Mouse (Mus musculus) heart, postnatal 0 days (tissue): ENCODE results near the gene Angptl8. TPM values are rescaled to one million over a fixed set of nuclear protein-coding genes. Genes with fewer than 3 reads are reported as not detected.
A peak's percentile ranks its signal among the peaks of the same experiment; 100 is the strongest.
"Not testable (repeated sequence)": the region's sequence is repeated elsewhere in the genome, so short reads cannot be mapped to it uniquely, and the experiment has no call there.

Experiments
- ATAC-seq: fragments of 200-750 bp; cut with Nextera tagmentation; 2 replicates; pipeline ENCODE4 v1.8.0; 2017; ENCODE audit warnings: low read depth, moderate number of reproducible peaks, moderate library complexity; ENCODE audit not compliant: insufficient read depth
- DNase-seq: peaks from one replicate; pipeline ENCODE4 v3.0.0-alpha.2; 2016; ENCODE audit warnings: low spot score
- H3K27ac ChIP-seq: fragments of 300-500 bp; sonication (generic); 2 replicates; pipeline ENCODE4 v1.5.1; 2014; ENCODE audit warnings: low read depth, mild to moderate bottlenecking
- H3K27me3 ChIP-seq: fragments of 300-500 bp; sonication (generic); 2 replicates; pipeline ENCODE4 v1.6.1; 2014; ENCODE audit warnings: low read length, mixed read lengths; ENCODE audit not compliant: control insufficient read depth, insufficient read depth
- H3K36me3 ChIP-seq: fragments of 300-500 bp; sonication (generic); replicated peaks from 2 replicates; pipeline ENCODE4 v1.6.1; 2014; ENCODE audit warnings: low read length, mixed read lengths; ENCODE audit not compliant: control insufficient read depth, insufficient read depth
- H3K4me1 ChIP-seq: fragments of 300-500 bp; sonication (generic); 2 replicates; pipeline ENCODE4 v1.6.1; 2014; ENCODE audit warnings: antibody characterized with exemption; ENCODE audit not compliant: control insufficient read depth, insufficient read depth
- H3K4me2 ChIP-seq: fragments of 300-500 bp; sonication (generic); 2 replicates; pipeline ENCODE4 v1.6.1; 2014; ENCODE audit warnings: low read depth, mild to moderate bottlenecking, low read length, moderate library complexity
- H3K4me3 ChIP-seq: fragments of 300-500 bp; sonication (generic); 2 replicates; pipeline ENCODE4 v1.5.1; 2014; ENCODE audit warnings: low read depth, low read length
- H3K9ac ChIP-seq: fragments of 300-500 bp; sonication (generic); replicated peaks from 2 replicates; pipeline ENCODE4 v1.6.1; 2014; ENCODE audit warnings: low read depth, low read length, mixed read lengths
- H3K9me3 ChIP-seq: fragments of 300-500 bp; sonication (generic); replicated peaks from 2 replicates; pipeline ENCODE4 v1.6.1; 2016; ENCODE audit warnings: low read length; ENCODE audit not compliant: control insufficient read depth
- CTCF ChIP-seq: IDR thresholded peaks from 2 replicates; pipeline ENCODE4 v1.5.1; 2016; ENCODE audit warnings: antibody characterized with exemption, control low read depth, low read depth
- EP300 ChIP-seq: IDR thresholded peaks from 2 replicates; pipeline ENCODE4 v1.6.1; 2016; ENCODE audit warnings: antibody characterized with exemption, low read depth
- WGBS: fragments of 180-500 bp; shearing (Covaris S2); extraction: QIAGEN DNeasy Blood & Tissue Kit; methylation state at CpG from one replicate; pipeline ENCODE4 v1.1.7; 2014; 5-methylcytosine and 5-hydroxymethylcytosine counted together
- polyA plus RNA-seq: library from polyadenylated mRNA; unstranded; fragments of >200 nt; fragmentation: Nextera tagmentation; extraction: Ambion mirVana; gene quantifications from 2 replicates; pipeline ENCODE4 v1.2.1, GENCODE M21; 2015
- total RNA-seq: library from RNA; depleted of rRNA; stranded (reverse); fragments of >200 nt; gene quantifications from 2 replicates; pipeline ENCODE4 v1.2.3, GENCODE M21; 2014; ENCODE audit warnings: low replicate concordance; rRNA removed

Angptl8 gene
- total RNA-seq, result not detected in 2 replicates
- polyA plus RNA-seq, result 0.55 and 0.69 TPM in 2 replicates

GRCm38 (mm10) chr9:21835258-21835912 is at the start of gene Angptl8:
Gene Angptl8, plus strand, starts transcription at chr9:21835510.
- no peak for DNase-seq
- TF ChIP-seq CTCF (no peak), EP300 (no peak)
- Histone ChIP-seq H3K36me3 (peaks cover 52% of the 10 kb centered on the region), H3K9me3 (no peaks in the 10 kb centered on the region), H3K4me1 (no peaks in the 10 kb centered on the region), H3K4me3 (no peak within 1 kb of the TSS), H3K27me3 (no peaks in the 10 kb centered on the region), H3K27ac (no peak within 1 kb of the TSS), H3K9ac (no peak within 1 kb of the TSS), H3K4me2 (no peak within 1 kb of the TSS)
- no peak for ATAC-seq
- 83% methylated on average over 15 of the region's 15 CpGs for WGBS

- ATAC-seq, H3K9me3 ChIP-seq, H3K27ac ChIP-seq, DNase-seq, H3K27me3 ChIP-seq, H3K4me2 ChIP-seq, H3K4me3 ChIP-seq, H3K9ac ChIP-seq: not testable (repeated sequence)
- 59% methylated on average over 1 of the region's 2 CpGs for WGBS
- H3K36me3 ChIP-seq, result peaks cover 50% of the 10 kb centered on the region
- peaks cover 17% of the 10 kb centered on the region; the same call in 1 of the 2 replicates for H3K4me1 ChIP-seq
These were observed 49.0 kb upstream of the Angptl8 start for GRCm38 (mm10) chr9:21786309-21786708.

GRCm38 (mm10) chr9:21786906-21787305 is 48.4 kb upstream of the Angptl8 start:
- peak overlapping the region; percentile 24; the same call in 1 of the 2 replicates for H3K27ac ChIP-seq
- peaks cover 53% of the 10 kb centered on the region for H3K36me3 ChIP-seq

GRCm38 (mm10) chr9:21787654-21788053 is 47.7 kb upstream of the Angptl8 start:
- H3K4me1 ChIP-seq, result peaks cover 26% of the 10 kb centered on the region
- ATAC-seq, result no peak

More at GRCm38 (mm10) chr9:21786906-21787305, 48.4 kb upstream of the Angptl8 start:
- H3K9me3 ChIP-seq, result no peaks in the 10 kb centered on the region
- WGBS, result 16% methylated on average over 6 of the region's 6 CpGs
- no peaks in the 10 kb centered on the region for H3K27me3 ChIP-seq
- DNase-seq (peak; percentile 68), ATAC-seq (0 out of 2 replicates have a peak, but pooled peaks have one; percentile 19)
- no peak overlapping the region for H3K4me2 ChIP-seq
- no peak overlapping the region for H3K9ac ChIP-seq
- peaks cover 21% of the 10 kb centered on the region for H3K4me1 ChIP-seq
- TF ChIP-seq CTCF (peak; percentile 72), EP300 (no peak)
- H3K4me3 ChIP-seq, result no peak overlapping the region

GRCm38 (mm10) chr9:21788234-21788633 is 47.1 kb upstream of the Angptl8 start:
- Histone ChIP-seq H3K4me2 (no peak overlapping the region), H3K36me3 (peaks cover 56% of the 10 kb centered on the region), H3K27me3 (no peaks in the 10 kb centered on the region), H3K4me3 (no peak overlapping the region), H3K27ac (peak overlapping the region; percentile 65), H3K9me3 (no peaks in the 10 kb centered on the region), H3K4me1 (peaks cover 30% of the 10 kb centered on the region), H3K9ac (no peak overlapping the region)
- 48% methylated on average over 9 of the region's 9 CpGs for WGBS
- no peak for ATAC-seq
- TF ChIP-seq EP300, result no peak
- no peak for TF ChIP-seq CTCF
- DNase-seq, result no peak

More at GRCm38 (mm10) chr9:21787654-21788053, 47.7 kb upstream of the Angptl8 start:
- Histone ChIP-seq H3K4me3 (no peak overlapping the region), H3K9me3 (no peaks in the 10 kb centered on the region), H3K36me3 (peaks cover 53% of the 10 kb centered on the region), H3K27ac (peak overlapping the region; percentile 65), H3K4me2 (no peak overlapping the region), H3K9ac (no peak overlapping the region), H3K27me3 (no peaks in the 10 kb centered on the region)
- 64% methylated on average over 5 of the region's 5 CpGs for WGBS
- no peak for TF ChIP-seq EP300
- no peak for DNase-seq
